Mouse (Mus musculus) CD4-positive, CD25-positive, alpha-beta regulatory T cell, adult 4 months (primary cell): ENCODE data around the gene Cyp2d26. TPM values are rescaled to one million over a fixed set of nuclear protein-coding genes. Genes with fewer than 3 reads are reported as not detected.
"Not testable (repeated sequence)": the region's sequence is repeated elsewhere in the genome, so short reads cannot be mapped to it uniquely, and the experiment has no call there.

ENCODE experiments used
- ATAC-seq: one replicate; pipeline ENCODE4 v1.8.0; 2017
- polyA plus RNA-seq, 2 experiments: library from polyadenylated mRNA; unstranded; fragments of 100-300 nt; shearing (Covaris generic); gene quantifications; one replicate each; pipeline ENCODE4 v1.2.1; 2017

Cyp2d26 gene
- polyA plus RNA-seq: under 1 TPM in 1 of 2 experiments, not detected in 1; 0.34 TPM

GRCm38 (mm10) chr15:82794277-82794676, at the start of gene Cyp2d26:
Cyp2d26 (minus strand) TSS chr15:82794294.
- no peak for ATAC-seq

DNA sequence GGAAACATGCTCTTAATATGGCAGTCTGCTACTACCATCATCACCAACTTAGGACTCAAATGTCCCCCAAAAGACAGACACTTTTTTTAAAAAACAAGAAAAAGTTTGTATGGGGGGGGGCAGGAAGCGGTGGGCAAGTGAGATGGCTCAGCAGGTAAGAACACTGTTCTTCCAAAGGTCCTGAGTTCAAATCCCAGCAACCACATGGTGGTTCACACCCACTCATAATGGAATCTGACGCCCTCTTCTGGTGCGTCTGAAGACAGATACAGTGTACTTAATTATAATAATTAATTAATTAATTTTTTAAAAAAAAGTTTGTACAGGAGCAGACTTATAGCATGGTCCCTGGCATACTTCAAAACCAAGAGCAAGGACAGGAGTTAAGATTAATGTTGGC, 45.1 kb upstream of the Cyp2d26 start:
- ATAC-seq: no peak

DNA sequence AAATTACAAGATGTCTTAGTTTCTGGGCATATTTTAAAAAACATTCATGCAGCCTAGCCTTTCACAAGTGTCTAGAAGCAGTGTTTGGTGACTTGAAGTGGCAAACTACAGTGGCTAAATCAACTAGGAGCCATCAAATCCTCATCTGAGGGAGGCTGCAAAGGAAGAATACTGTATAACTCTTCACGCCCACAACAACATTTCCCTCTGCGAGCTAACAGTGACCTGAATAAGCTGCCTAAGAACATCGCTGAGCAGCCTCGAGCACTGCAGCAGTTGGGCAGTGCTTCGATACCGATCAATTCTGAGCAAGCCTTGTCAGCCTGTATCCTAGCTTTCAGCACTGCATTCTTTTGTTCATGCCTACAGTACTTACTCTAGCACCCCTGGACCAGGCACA, 35.8 kb upstream of the Cyp2d26 start:
- ATAC-seq: no peak

- ATAC-seq: no peak
Observed at GRCm38 (mm10) chr15:82825866-82826265, 31.8 kb upstream of the Cyp2d26 start.

DNA sequence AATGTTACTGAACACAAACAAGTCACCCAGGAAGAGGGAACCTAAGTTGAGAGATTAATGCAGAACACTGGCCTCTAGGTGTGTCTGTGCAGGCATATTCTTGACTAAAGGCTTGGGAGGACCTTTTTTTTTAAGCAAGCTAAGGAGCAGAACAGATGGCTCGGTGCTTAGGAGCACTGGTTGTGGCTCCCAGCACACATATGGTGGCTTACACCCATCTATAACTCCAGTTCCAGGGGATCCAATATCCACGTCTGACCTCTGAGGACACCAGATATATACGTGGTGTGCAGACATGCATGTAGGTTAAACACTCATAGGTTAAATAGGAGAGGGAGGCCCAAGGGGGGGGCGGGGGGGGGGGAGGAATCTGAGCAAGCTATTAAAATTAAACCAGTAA, 28.3 kb upstream of the Cyp2d26 start:
- no peak for ATAC-seq

GRCm38 (mm10) chr15:82821657-82822056, 27.6 kb upstream of the Cyp2d26 start:
- ATAC-seq: no peak

GRCm38 (mm10) chr15:82815296-82815695, 21.2 kb upstream of the Cyp2d26 start:
- no peak for ATAC-seq

DNA sequence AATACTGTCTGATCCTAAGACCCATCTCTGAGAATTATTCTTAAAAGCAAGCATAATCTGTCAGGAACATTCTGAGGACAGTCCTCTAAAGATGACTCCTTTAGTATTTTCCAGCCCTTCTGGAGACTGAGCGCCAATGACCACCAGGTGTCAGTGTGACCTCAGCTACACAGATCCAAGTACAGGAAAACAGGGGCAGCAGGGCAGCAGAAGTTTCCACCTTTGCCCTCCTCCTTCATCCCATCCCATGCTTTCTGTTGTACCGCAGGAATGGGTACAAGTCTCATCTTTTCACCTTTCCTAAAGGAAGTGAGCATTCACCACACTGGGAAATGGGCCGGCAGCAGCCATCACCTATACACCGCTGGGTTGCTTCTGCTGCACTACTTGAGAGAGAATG, 20.7 kb upstream of the Cyp2d26 start:
- ATAC-seq: peak; percentile 58

GRCm38 (mm10) chr15:82814321-82814720, 20.2 kb upstream of the Cyp2d26 start:
- ATAC-seq: no peak

GRCm38 (mm10) chr15:82810556-82810955, 16.5 kb upstream of the Cyp2d26 start:
- no peak for ATAC-seq

DNA sequence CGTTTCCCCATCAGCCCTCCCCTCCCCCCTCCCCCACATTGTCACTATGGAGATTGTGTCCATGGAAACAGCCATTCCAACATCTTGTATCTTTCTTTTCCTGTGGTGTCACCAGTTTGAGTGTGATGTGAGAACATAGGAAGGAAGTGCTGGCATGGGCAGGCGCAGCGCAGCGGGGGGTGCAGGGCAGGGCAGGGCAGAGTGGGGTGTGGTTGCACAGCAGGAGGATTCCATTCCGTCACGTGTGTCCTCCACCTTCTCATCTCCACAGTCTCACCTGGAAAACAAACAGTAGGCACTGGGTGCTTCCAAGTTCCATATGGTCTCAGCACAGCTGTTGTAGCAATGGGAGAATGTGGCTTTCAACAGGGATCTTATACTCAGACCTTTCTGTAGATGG, 15.4 kb upstream of the Cyp2d26 start:
- ATAC-seq: no peak

- no peak for ATAC-seq
Observed at GRCm38 (mm10) chr15:82806969-82807763, 13.1 kb upstream of the Cyp2d26 start.

DNA sequence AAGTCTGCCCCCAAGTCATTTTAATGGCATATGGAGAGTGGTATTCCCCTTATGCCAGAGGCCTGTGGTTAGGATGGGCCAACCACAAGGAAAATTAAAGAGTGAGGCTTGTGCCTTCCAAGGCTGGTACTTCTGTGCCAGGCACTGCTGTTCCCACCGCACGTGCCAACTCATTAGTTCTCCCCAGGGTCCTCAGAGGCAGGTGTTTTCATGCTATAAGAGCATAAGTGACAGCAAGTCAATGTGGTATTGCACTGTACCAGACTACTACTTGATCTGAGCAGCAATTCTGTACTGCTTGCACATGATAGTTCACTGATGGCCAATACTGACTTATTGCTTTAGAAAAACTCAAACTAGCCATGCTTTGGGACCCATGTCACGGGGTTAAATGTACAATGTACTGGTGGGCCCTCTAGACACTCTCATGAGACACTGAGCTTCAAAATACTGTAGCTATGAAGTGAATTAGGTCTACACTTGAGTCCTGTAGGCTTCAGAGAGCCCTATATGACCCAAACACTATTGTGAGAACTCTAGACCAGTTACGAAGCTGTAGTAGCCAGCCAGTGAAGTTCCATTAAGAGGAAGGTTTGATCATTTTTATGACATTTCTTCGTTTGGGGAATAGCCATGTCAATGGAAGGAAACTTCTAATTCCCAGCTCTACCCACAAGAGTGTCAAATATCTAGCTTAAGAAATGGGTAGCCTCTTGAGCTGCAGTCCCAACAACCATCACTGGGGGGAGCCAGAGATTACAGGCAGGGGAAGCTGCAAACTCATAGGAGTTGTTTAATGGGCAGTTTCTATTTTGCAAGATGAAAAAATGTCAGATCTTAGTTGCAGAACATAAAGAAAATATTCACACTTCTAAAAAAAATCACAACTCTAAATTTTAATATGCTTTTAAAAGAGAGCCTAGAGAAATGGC, 10.9 kb upstream of the Cyp2d26 start:
- peak; percentile 45 for ATAC-seq

- ATAC-seq: no peak
Observed at GRCm38 (mm10) chr15:82795936-82796440, 1.9 kb upstream of the Cyp2d26 start.

DNA sequence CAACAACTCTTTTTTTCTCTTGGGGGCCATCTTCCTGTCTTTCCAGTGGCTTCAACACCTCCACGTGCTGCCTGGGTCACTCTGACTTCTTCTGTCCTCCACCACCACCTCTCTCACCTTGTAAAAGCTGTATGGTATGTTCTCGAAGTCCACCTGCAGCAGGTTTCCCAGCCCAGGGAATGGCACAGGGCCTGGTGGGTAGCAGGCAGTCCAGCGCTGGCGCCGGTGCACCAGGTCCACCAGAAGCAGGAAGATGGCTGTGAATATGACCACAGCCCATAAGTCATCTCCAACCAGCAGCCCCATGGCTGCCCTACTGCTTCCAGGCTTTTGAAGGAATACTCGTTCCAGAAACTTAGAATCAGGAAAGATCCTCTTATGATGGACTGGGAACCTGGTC, 226 bp downstream of the Cyp2d26 start:
- ATAC-seq: no peak

DNA sequence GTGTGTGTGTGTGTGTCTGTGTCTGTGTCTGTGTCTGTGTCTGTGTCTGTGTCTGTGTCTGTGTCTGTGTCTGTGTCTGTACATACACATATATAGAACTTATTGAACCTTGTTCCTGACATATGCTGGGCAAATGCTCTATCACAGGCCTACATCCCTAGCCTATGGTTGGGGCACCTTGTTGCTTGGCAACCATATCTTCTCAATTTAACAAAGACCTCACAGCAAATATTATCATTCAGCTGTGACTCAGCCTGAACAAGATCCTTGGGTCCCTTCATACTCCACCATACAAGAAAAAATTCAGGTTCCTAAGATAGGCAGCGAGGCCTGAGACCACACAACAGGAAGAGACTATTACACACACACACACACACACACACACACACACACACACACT, 640 bp downstream of the Cyp2d26 start:
- no peak for ATAC-seq

GRCm38 (mm10) chr15:82792566-82792965, 1.5 kb downstream of the Cyp2d26 start:
- ATAC-seq: no peak

GRCm38 (mm10) chr15:82784581-82784980, 9.5 kb downstream of the Cyp2d26 start:
- ATAC-seq: no peak

DNA sequence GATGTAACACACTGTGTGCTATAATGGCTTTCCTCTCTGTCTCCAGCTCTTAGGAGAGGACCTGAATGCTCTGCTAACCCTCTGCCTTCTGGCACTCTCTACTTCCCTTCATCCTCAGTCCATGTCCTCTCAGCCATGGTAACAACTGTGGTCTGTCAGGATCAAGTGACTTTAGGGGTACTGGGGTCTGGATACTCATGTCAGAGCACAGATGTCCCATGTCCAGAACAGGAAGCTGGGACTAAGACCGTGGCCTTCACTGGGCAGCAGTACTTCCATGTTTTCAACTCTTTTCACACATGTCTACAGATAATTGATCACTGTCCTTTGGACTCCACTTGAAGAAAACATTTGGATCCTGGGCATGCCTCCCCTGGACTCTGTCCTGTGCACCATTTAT, 10.3 kb downstream of the Cyp2d26 start:
- ATAC-seq: no peak

DNA sequence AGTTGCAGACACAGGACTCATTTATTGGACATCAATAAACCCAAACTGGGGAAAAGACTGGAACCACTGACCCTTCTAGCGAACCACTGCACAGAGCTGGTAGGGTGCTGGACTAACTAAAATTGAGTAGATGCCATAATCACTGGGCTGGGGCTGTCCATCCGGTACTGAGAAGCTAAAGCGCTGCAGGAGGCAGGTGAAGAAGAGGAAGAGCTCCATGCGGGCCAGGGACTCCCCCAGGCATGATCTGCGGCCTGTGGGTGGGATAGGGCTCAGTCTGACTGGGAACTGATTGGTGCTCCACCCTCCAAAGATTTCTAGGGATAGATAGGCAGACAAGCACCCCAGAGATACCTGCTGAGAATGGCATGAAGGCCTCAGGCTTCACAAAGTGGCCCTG, 16.2 kb downstream of the Cyp2d26 start:
- not testable (repeated sequence) for ATAC-seq

GRCm38 (mm10) chr15:82765943-82766342, 28.2 kb downstream of the Cyp2d26 start:
- no peak for ATAC-seq

- no peak for ATAC-seq
Observed at GRCm38 (mm10) chr15:82764881-82765280, 29.2 kb downstream of the Cyp2d26 start.

DNA sequence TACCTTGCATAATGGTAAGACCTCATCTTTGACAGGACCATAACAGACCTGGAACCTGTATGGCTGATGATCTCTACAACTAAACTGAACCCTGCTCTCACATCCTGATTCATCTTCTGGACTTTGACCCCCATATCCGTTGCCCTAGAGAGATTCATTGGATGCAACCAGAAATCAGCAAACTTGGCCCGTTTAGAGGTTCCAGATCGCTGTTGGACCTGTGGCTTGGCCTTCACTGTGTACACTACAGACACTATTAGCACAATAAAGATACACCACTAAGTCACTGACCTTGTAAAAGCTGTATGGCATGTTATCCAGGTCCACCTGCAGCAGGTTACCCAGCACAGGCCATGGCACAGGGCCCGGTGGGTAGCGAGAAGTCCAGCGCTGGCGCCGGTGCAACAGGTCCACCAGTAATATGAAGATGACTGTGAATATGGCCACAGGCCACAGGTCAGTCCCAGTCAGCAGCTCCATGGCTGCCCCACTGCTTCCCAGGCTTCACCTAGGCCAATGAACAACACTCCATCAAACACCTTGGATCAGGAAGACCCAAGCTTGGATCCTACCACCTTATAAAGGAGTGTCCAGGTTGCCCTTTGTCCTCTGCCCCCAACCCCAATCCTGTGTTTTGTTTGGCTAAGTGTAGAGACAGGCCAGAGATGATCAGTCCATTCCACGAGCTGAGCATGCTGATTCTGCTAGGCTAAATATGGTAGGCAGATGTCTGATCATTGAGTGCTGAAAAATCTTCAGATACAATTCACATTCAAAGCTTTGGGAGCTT, 30.3 kb downstream of the Cyp2d26 start, which contains the start of gene Cyp2d40:
Gene Cyp2d40, minus strand, starts transcription at position 553 of the 790 bp plus-strand sequence.
- ATAC-seq: no peak
